ENCODE assay signal across 9 mouse cellular contexts in genomic region chr1:134419751-134420458, GRCm38 (mm10). TPM values are rescaled to one million over a fixed set of nuclear protein-coding genes. Genes with fewer than 3 reads are reported as not detected.
A peak's percentile ranks its signal among the peaks of the same experiment; 100 is the strongest.
DNase-seq lines count a peak whose midpoint lies in the region; ATAC-seq lines count a peak whose summit lies in the region.
"Had no signal": no experiment of that assay in that cellular context is flagged by ENCODE, and none has a peak within 500 bp of the region (broad histone marks: within the 10 kb centered on the region; RNA-seq: fewer than 3 reads in every experiment).

No protein-coding gene starts in this region.

- H3K9me3 ChIP-seq in hindbrain, embryonic 15.5 days = no peaks in the 10 kb centered on the region
- H3K9me3 ChIP-seq: G1E had no signal

- H3K4me2 ChIP-seq in hindbrain, embryonic 15.5 days = no peak overlapping the region

- 0 out of 2 replicates have a peak overlapping the region, but pooled peaks have one; percentile 22 for H3K27ac ChIP-seq in hindbrain, embryonic 15.5 days (replicated peaks)
- peak overlapping the region; percentile 89 for H3K27ac ChIP-seq in macrophage

- H3K27me3 ChIP-seq in hindbrain, embryonic 15.5 days = no peaks in the 10 kb centered on the region

- peaks cover 88% of the 10 kb centered on the region for H3K79me2 ChIP-seq in macrophage (ENCODE audit: inconsistent target)

- H3K9ac ChIP-seq in hindbrain, embryonic 15.5 days = no peak overlapping the region

- peaks cover 17% of the 10 kb centered on the region for H3K36me3 ChIP-seq in hindbrain, embryonic 15.5 days
- peaks cover 21% of the 10 kb centered on the region for H3K36me3 ChIP-seq in macrophage (ENCODE audit: inconsistent target)

- 60% methylated on average over 5 of the region's 5 CpGs for WGBS in hindbrain, embryonic 15.5 days
- 0% methylated on average over 5 of the region's 5 CpGs for WGBS in macrophage (ENCODE audit: missing documents)

- peak; percentile 49 to 62 for DNase-seq in heart, adult 9 months (ENCODE audit: low spot score in 2 of 2)
- DNase-seq in heart, postnatal 14 days = no peak
- DNase-seq in adrenal gland, adult 18-20 months (ENCODE audit: low spot score in 2 of 2) = peak; percentile 56 to 70
- DNase-seq in right cerebral cortex, postnatal 4 days = no peak
- no peak for DNase-seq in frontal cortex, postnatal 36 days (ENCODE audit: low spot score in 2 of 2)
- DNase-seq in embryo, embryonic 9.5 days (ENCODE audit: extremely low spot score) = no peak

- peaks cover 44% of the 10 kb centered on the region for H3K4me1 ChIP-seq in hindbrain, embryonic 15.5 days (replicated peaks)

- no peak overlapping the region for H3K4me3 ChIP-seq in hindbrain, embryonic 15.5 days
- no peak overlapping the region for H3K4me3 ChIP-seq in macrophage (ENCODE audit: inconsistent target)

- no peak for ATAC-seq in hindbrain, embryonic 15.5 days (ENCODE audit: low FRiP score, low read depth)

- intact Hi-C loops in heart, postnatal 14 days (cut with DNase I) = loop anchor here (5.0 kb wide), 2 partner anchors 38 to 53 kb away; no protein-coding TSS in a partner anchor

RNA-seq across cellular contexts. Expression of gene Adipor1, which starts 4.7 kb away (rescaled TPM):
- total RNA-seq in heart, postnatal 14 days (2021) = 100 to 1,000 TPM; 137 to 142 TPM
- total RNA-seq in adrenal gland, adult 18-20 months (2021) = 100 to 1,000 TPM; 132 to 137 TPM
- 83.1 and 86.8 TPM in 2 replicates for polyA plus RNA-seq in hindbrain, embryonic 15.5 days (2015; fragmentation: Nextera tagmentation; extraction: Ambion mirVana)
- total RNA-seq in macrophage (2018; cell fraction: chromatin; rRNA removed) = 100 to 1,000 TPM in 3 of 26 experiments, 10 to 100 TPM in 23; 19.2 to 137 (median 65.9) TPM
- 100 to 1,000 TPM; 104 to 247 (median 147) TPM for total RNA-seq in macrophage (2018; cell fraction: cytosol; rRNA removed)
- 100 to 1,000 TPM in 6 of 26 experiments, 10 to 100 TPM in 20; 27.2 to 160 (median 75.3) TPM for total RNA-seq in macrophage (2018; cell fraction: nucleus; rRNA removed)
- polyA plus RNA-seq in macrophage (2018) = 121 to 204 TPM (median 153 TPM) in 3 replicates

RNA-seq across cellular contexts. Expression of gene Cyb5r1, which starts 14.5 kb away (rescaled TPM):
- 10 to 100 TPM; 26.0 to 28.4 TPM for total RNA-seq in heart, postnatal 14 days (2021)
- 10 to 100 TPM; 33.0 to 57.8 TPM for total RNA-seq in adrenal gland, adult 18-20 months (2021)
- polyA plus RNA-seq in hindbrain, embryonic 15.5 days (2015; fragmentation: Nextera tagmentation; extraction: Ambion mirVana) = 14.6 and 16.5 TPM in 2 replicates
- total RNA-seq in macrophage (2018; cell fraction: chromatin; rRNA removed) = 100 to 1,000 TPM in 11 of 26 experiments, 10 to 100 TPM in 15; 21.2 to 150 (median 89.4) TPM
- total RNA-seq in macrophage (2018; cell fraction: cytosol; rRNA removed) = 10 to 100 TPM; 55.7 to 95.3 (median 82.4) TPM
- 100 to 1,000 TPM in 19 of 26 experiments, 10 to 100 TPM in 7; 47.0 to 168 (median 121) TPM for total RNA-seq in macrophage (2018; cell fraction: nucleus; rRNA removed)
- polyA plus RNA-seq in macrophage (2018) = 67.3 to 81.1 TPM (median 76.8 TPM) in 3 replicates

RNA-seq across cellular contexts. Expression of gene 4933406M09Rik, which starts 34.2 kb away (rescaled TPM):
- total RNA-seq in heart, postnatal 14 days (2021) = not detected
- not detected for total RNA-seq in adrenal gland, adult 18-20 months (2021)
- not detected in 2 replicates for polyA plus RNA-seq in hindbrain, embryonic 15.5 days (2015; fragmentation: Nextera tagmentation; extraction: Ambion mirVana)
- not detected for total RNA-seq in macrophage (2018; cell fraction: chromatin; rRNA removed)
- total RNA-seq in macrophage (2018; cell fraction: cytosol; rRNA removed) = not detected
- total RNA-seq in macrophage (2018; cell fraction: nucleus; rRNA removed) = not detected
- not detected in 3 replicates for polyA plus RNA-seq in macrophage (2018)
- polyA plus RNA-seq: G1E had no signal

RNA-seq across cellular contexts. Expression of gene Klhl12, which starts 35.4 kb away (rescaled TPM):
- total RNA-seq in heart, postnatal 14 days (2021) = 10 to 100 TPM; 18.1 to 19.9 TPM
- total RNA-seq in adrenal gland, adult 18-20 months (2021) = 10 to 100 TPM; 18.7 to 20.7 TPM
- polyA plus RNA-seq in hindbrain, embryonic 15.5 days (2015; fragmentation: Nextera tagmentation; extraction: Ambion mirVana) = 38.0 and 38.2 TPM in 2 replicates
- 10 to 100 TPM; 13.1 to 37.4 (median 25.1) TPM for total RNA-seq in macrophage (2018; cell fraction: chromatin; rRNA removed)
- total RNA-seq in macrophage (2018; cell fraction: cytosol; rRNA removed) = 1 to 10 TPM; 2.6 to 5.1 (median 3.8) TPM
- total RNA-seq in macrophage (2018; cell fraction: nucleus; rRNA removed) = 10 to 100 TPM in 18 of 26 experiments, 1 to 10 TPM in 8; 7.5 to 23.3 (median 14.1) TPM
- polyA plus RNA-seq in macrophage (2018) = 2.9 to 3.4 TPM (median 3.1 TPM) in 3 replicates

RNA-seq across cellular contexts. Expression of gene Tmem183a, which starts 58.1 kb away (rescaled TPM):
- total RNA-seq in heart, postnatal 14 days (2021) = 10 to 100 TPM; 22.6 to 22.8 TPM
- total RNA-seq in adrenal gland, adult 18-20 months (2021) = 10 to 100 TPM; 44.7 to 55.5 TPM
- polyA plus RNA-seq in hindbrain, embryonic 15.5 days (2015; fragmentation: Nextera tagmentation; extraction: Ambion mirVana) = 125 and 126 TPM in 2 replicates
- total RNA-seq in macrophage (2018; cell fraction: chromatin; rRNA removed) = 100 to 1,000 TPM in 6 of 26 experiments, 10 to 100 TPM in 20; 52.3 to 127 (median 89.5) TPM
- total RNA-seq in macrophage (2018; cell fraction: cytosol; rRNA removed) = 10 to 100 TPM; 26.1 to 43.5 (median 32.5) TPM
- 100 to 1,000 TPM in 2 of 26 experiments, 10 to 100 TPM in 24; 39.2 to 139 (median 63.6) TPM for total RNA-seq in macrophage (2018; cell fraction: nucleus; rRNA removed)
- 31.9 to 35.6 TPM (median 34.8 TPM) in 3 replicates for polyA plus RNA-seq in macrophage (2018)

Comparison
In these comparisons a context has a peak if more than half of its experiments do, and no peak if none do; other contexts are left out.
1. DNase-seq: peak in heart, adult 9 months (2 of 2) and adrenal gland, adult 18-20 months (2 of 2); none in heart, postnatal 14 days (0 of 2), right cerebral cortex, postnatal 4 days (single experiment), frontal cortex, postnatal 36 days (0 of 2) and embryo, embryonic 9.5 days (single experiment).